Mouse (Mus musculus): Measurements from ENCODE around the gene Gm4737.
"Not testable (repeated sequence)": the region's sequence is repeated elsewhere in the genome, so short reads cannot be mapped to it uniquely, and the experiment has no call there.

The Gm4737 gene

GRCm38 (mm10) chr16:46154832-46155231 is at the start of gene Gm4737:
Gene Gm4737, minus strand, starts transcription at chr16:46155077.
- not testable (repeated sequence) for DNase-seq

GRCm38 (mm10) chr16:46195792-46196191 is 40.9 kb upstream of the Gm4737 start:
- DNase-seq, result no peak

- DNase-seq, result no peak
Measured at GRCm38 (mm10) chr16:46183096-46183495, 28.2 kb upstream of the Gm4737 start.

GRCm38 (mm10) chr16:46178121-46178801 is 23.4 kb upstream of the Gm4737 start:
- no peak for DNase-seq

DNA sequence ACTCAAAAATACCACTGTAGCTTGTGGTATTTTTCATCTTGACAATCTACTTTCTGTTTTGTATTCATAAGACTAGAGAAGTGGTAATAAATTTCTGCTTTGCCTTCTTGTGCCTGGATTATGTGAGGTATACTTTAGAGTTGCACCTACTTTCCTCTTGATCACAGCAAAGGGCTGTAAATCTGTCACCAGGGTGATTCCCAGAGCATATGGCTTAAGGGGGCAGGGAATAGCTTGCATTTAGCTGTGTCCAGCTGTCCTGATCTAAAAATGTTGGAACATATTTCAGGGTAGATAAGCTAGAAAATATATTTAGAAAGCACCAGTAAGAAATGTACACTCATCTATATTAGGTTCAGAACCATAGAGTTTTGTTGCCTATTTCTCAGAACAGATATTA is 18.2 kb upstream of the Gm4737 start:
- no peak for DNase-seq

- no peak for DNase-seq
Measured at GRCm38 (mm10) chr16:46166971-46167370, 12.1 kb upstream of the Gm4737 start.

GRCm38 (mm10) chr16:46165305-46165704 is 10.4 kb upstream of the Gm4737 start:
- DNase-seq, result no peak

DNA sequence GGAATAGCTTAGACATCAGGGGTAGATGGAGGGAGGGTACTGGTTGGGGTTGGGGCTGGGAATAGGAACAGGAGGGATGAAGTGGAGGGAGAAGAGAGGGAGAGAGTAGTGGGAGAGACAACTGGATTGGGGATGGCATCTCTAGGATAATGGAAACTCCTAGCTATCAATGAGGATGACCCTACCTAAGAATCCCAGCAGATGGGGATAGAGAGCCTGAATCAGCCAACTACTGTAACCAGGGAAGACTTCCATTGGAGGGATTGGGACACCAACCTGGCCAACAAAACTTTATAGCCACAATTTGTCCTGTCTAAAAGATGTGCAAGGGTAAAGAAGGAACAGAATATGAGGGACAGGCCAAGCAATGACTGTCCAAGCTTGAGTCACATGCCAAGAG is 3.7 kb downstream of the Gm4737 start:
- no peak for DNase-seq

GRCm38 (mm10) chr16:46148661-46149341 is 6.1 kb downstream of the Gm4737 start:
- DNase-seq, result no peak

DNA sequence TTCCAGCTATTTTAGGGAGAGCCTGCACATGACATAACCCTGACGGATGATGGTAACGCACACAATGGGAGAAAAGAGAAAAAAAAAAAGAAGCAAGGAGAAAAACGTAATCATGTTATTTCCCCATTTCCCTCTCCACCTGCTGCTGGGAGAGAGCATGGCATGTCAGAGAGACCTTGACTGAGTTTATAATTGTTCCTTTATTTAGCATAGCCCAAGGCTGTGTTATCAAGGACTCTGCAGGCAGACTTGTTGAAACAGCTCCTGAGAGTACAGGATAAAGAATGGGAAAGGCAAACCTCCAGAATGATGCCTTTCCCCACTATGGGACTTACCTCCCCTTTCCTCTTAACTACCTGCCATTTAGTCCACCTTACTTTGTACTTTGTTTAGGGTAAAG is 7.9 kb downstream of the Gm4737 start:
- DNase-seq, result no peak

- DNase-seq, result no peak
Measured at GRCm38 (mm10) chr16:46122238-46122637, 32.6 kb downstream of the Gm4737 start.

GRCm38 (mm10) chr16:46121420-46121819 is 33.5 kb downstream of the Gm4737 start:
- peak; percentile 28 for DNase-seq

- DNase-seq, result no peak
Measured at GRCm38 (mm10) chr16:46120607-46121006, 34.3 kb downstream of the Gm4737 start.

- no peak for DNase-seq
Measured at GRCm38 (mm10) chr16:46120020-46120419, 34.9 kb downstream of the Gm4737 start, which contains the start of gene Cd96. Gene Cd96, minus strand, starts transcription at chr16:46120251.

GRCm38 (mm10) chr16:46117645-46118044 is 37.2 kb downstream of the Gm4737 start:
- no peak for DNase-seq

DNA sequence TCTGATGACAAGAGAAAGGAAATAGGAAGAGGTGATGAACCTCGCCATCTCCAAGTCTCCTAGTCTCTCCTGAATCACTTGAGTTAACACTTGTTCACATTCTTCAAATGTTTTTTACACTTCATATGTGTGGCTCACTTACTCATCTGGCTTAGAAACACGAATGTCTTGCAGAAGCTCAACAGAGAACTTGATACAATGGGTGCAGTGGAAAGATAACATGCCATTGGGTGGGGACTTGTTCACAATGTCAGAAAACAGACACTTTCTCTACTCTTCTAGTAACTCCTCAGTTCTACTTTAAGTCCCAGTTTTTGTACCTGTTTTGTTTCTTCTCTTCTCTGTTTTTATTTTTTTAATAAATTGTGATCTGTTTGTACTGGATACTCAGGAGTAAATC is 40.1 kb downstream of the Gm4737 start:
- DNase-seq, result no peak

- DNase-seq, result peak; percentile 11
Measured at GRCm38 (mm10) chr16:46109536-46109935, 45.3 kb downstream of the Gm4737 start.

GRCm38 (mm10) chr16:46107431-46107830 is 47.4 kb downstream of the Gm4737 start:
- no peak for DNase-seq

DNA sequence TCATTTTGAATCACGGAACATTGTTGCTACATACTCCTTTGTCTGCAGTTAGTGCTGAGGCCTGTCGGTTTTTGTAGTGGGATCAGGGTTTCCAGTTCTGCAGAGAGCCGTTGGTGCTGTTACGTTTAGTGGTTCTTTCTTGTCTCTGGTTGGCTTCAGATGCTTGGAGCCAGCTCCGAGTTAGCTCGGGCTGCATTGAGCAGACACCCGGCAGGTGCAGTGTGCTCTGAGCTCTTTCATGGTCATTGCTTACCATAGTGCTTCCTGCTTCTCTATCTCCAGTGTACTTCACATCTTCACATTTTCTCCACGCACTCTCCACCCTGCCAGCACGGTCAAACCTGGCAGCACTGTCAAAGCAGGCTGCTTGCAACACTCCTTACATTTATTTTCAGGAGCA is 50.4 kb downstream of the Gm4737 start:
- no peak for DNase-seq

Measured in right cerebral cortex, postnatal 25 days (tissue).